Mouse (Mus musculus) intestine, embryonic 16.5 days (tissue): ENCODE measurements around the gene Hist2h4. TPM values are rescaled to one million over a fixed set of nuclear protein-coding genes. Genes with fewer than 3 reads are reported as not detected.

Source experiments
- ATAC-seq: fragments of 200-750 bp; cut with Nextera tagmentation; 2 replicates; pipeline ENCODE4 v1.8.0; 2017; ENCODE audit warnings: moderate TSS enrichment, moderate library complexity
- H3K27ac ChIP-seq: fragments of 300-500 bp; sonication (generic); 2 replicates; pipeline ENCODE4 v1.5.1; 2014; ENCODE audit warnings: mild to moderate bottlenecking, low read length
- H3K27me3 ChIP-seq: fragments of 300-500 bp; sonication (generic); replicated peaks from 2 replicates; pipeline ENCODE4 v1.6.1; 2014; ENCODE audit warnings: low read length, control low read depth, mixed read lengths; ENCODE audit not compliant: control insufficient read depth, insufficient read depth
- H3K36me3 ChIP-seq: fragments of 300-500 bp; sonication (generic); 2 replicates; pipeline ENCODE4 v1.6.1; 2014; ENCODE audit warnings: low read length, control low read depth; ENCODE audit not compliant: control insufficient read depth, insufficient read depth
- H3K4me1 ChIP-seq: fragments of 300-500 bp; sonication (generic); 2 replicates; pipeline ENCODE4 v1.6.1; 2014; ENCODE audit warnings: low read length, control low read depth, mixed read lengths; ENCODE audit not compliant: control insufficient read depth, insufficient read depth
- H3K4me2 ChIP-seq: fragments of 300-500 bp; sonication (generic); 2 replicates; pipeline ENCODE4 v1.6.1; 2014; ENCODE audit warnings: low read depth, low read length, control low read depth
- H3K4me3 ChIP-seq: fragments of 300-500 bp; sonication (generic); 2 replicates; pipeline ENCODE4 v1.5.1; 2014; ENCODE audit warnings: mild to moderate bottlenecking, low read length
- H3K9ac ChIP-seq: fragments of 300-500 bp; sonication (generic); 2 replicates; pipeline ENCODE4 v1.6.1; 2014; ENCODE audit warnings: low read depth, low read length
- H3K9me3 ChIP-seq: fragments of 300-500 bp; sonication (generic); 2 replicates; pipeline ENCODE4 v1.6.1; 2016; ENCODE audit warnings: low read length, control low read depth; ENCODE audit not compliant: control insufficient read depth
- WGBS: fragments of 180-500 bp; shearing (Covaris S2); extraction: QIAGEN DNeasy Blood & Tissue Kit; methylation state at CpG from one replicate; pipeline ENCODE4 v1.1.7; 2014; 5-methylcytosine and 5-hydroxymethylcytosine counted together
- polyA plus RNA-seq: library from polyadenylated mRNA; unstranded; fragments of >200 nt; fragmentation: Nextera tagmentation; extraction: Ambion mirVana; gene quantifications from 2 replicates; pipeline ENCODE4 v1.2.1, GENCODE M21; 2015

Hist2h4 gene
- 5.3 and 5.8 TPM in 2 replicates for polyA plus RNA-seq

GRCm38 (mm10) chr3:96262979-96263550 is at the start of gene Hist2h4:
Gene Hist2h4, minus strand, starts transcription at chr3:96263311.
- H3K4me3 ChIP-seq, result peak within 1 kb of the TSS; percentile 64
- H3K27ac ChIP-seq, result peak within 1 kb of the TSS; percentile 98
- H3K4me2 ChIP-seq, result peak within 1 kb of the TSS; percentile 67
- peak; percentile 87 for ATAC-seq
- peaks cover 17% of the 10 kb centered on the region; the same call in 1 of the 2 replicates for H3K4me1 ChIP-seq
- no peaks in the 10 kb centered on the region for H3K36me3 ChIP-seq
- no peaks in the 10 kb centered on the region for H3K9me3 ChIP-seq
- H3K9ac ChIP-seq, result peak within 1 kb of the TSS; percentile 82
- no peaks in the 10 kb centered on the region for H3K27me3 ChIP-seq
- WGBS, result under 1% methylated on average over 40 of the region's 40 CpGs

GRCm38 (mm10) chr3:96312341-96313098 is 49.4 kb upstream of the Hist2h4 start:
- no peaks in the 10 kb centered on the region for H3K4me1 ChIP-seq
- no peak overlapping the region for H3K4me2 ChIP-seq
- H3K27me3 ChIP-seq, result no peaks in the 10 kb centered on the region
- no peak overlapping the region for H3K27ac ChIP-seq
- H3K9ac ChIP-seq, result no peak overlapping the region
- no peak overlapping the region for H3K4me3 ChIP-seq
- H3K36me3 ChIP-seq, result no peaks in the 10 kb centered on the region
- 57% methylated on average over 8 of the region's 8 CpGs for WGBS
- ATAC-seq, result no peak
- H3K9me3 ChIP-seq, result no peaks in the 10 kb centered on the region

GRCm38 (mm10) chr3:96309441-96309840 is 46.3 kb upstream of the Hist2h4 start:
- no peak overlapping the region for H3K4me2 ChIP-seq
- no peaks in the 10 kb centered on the region for H3K36me3 ChIP-seq
- H3K4me3 ChIP-seq, result no peak overlapping the region
- no peak overlapping the region for H3K27ac ChIP-seq
- 61% methylated on average over 3 of the region's 3 CpGs for WGBS
- no peak overlapping the region for H3K9ac ChIP-seq
- no peak for ATAC-seq
- H3K9me3 ChIP-seq, result no peaks in the 10 kb centered on the region
- H3K27me3 ChIP-seq, result no peaks in the 10 kb centered on the region
- no peaks in the 10 kb centered on the region for H3K4me1 ChIP-seq

- Histone ChIP-seq H3K4me2 (no peak overlapping the region), H3K27me3 (0 out of 2 replicates have a peak, but pooled peaks cover 2% of the 10 kb centered on the region), H3K9ac (no peak overlapping the region), H3K36me3 (no peaks in the 10 kb centered on the region), H3K9me3 (no peaks in the 10 kb centered on the region), H3K4me1 (no peaks in the 10 kb centered on the region), H3K27ac (no peak overlapping the region), H3K4me3 (no peak overlapping the region)
- 74% methylated on average over 9 of the region's 9 CpGs for WGBS
- ATAC-seq, result no peak
These were observed 43.4 kb upstream of the Hist2h4 start for GRCm38 (mm10) chr3:96306506-96306905.

GRCm38 (mm10) chr3:96302076-96302475 is 39.0 kb upstream of the Hist2h4 start:
- no peaks in the 10 kb centered on the region for H3K4me1 ChIP-seq
- no peak overlapping the region for H3K9ac ChIP-seq
- H3K4me2 ChIP-seq, result no peak overlapping the region
- peaks cover 5% of the 10 kb centered on the region; the same call in 1 of the 2 replicates for H3K27me3 ChIP-seq
- H3K36me3 ChIP-seq, result no peaks in the 10 kb centered on the region
- no peak overlapping the region for H3K4me3 ChIP-seq
- no peak for ATAC-seq
- WGBS, result 85% methylated on average over 5 of the region's 5 CpGs
- no peaks in the 10 kb centered on the region for H3K9me3 ChIP-seq
- no peak overlapping the region for H3K27ac ChIP-seq

GRCm38 (mm10) chr3:96300706-96301529 is 37.8 kb upstream of the Hist2h4 start:
- Histone ChIP-seq H3K27me3 (peaks cover 5% of the 10 kb centered on the region; the same call in 1 of the 2 replicates), H3K36me3 (no peaks in the 10 kb centered on the region), H3K4me1 (no peaks in the 10 kb centered on the region), H3K4me2 (peak overlapping the region; percentile 42), H3K27ac (no peak overlapping the region), H3K9me3 (no peaks in the 10 kb centered on the region), H3K4me3 (peak overlapping the region; percentile 28), H3K9ac (peak overlapping the region; percentile 16; the same call in 1 of the 2 replicates)
- WGBS, result 65% methylated on average over 26 of the region's 26 CpGs
- ATAC-seq, result no peak

DNA sequence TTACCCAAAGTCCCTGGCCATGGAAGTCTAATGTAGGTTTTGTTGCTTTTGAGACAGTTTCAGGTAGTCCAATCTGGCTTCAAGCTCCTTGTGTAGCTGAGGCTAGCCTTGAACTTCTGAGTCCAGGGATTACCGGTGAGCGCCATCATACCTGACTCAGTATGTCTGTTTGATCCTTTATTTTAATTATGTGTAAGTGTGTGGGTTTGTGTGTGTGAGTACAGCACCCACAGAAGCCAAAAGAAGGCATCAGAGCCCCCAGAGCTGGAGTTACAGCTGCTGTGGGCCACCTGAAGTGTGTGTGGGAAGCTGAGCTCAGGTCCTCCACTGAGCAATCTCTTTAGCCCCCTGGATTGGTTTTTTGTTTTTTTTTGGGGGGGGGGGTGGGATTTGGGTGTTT is 36.5 kb upstream of the Hist2h4 start:
- H3K9me3 ChIP-seq, result no peaks in the 10 kb centered on the region
- no peak overlapping the region for H3K9ac ChIP-seq
- no peaks in the 10 kb centered on the region for H3K36me3 ChIP-seq
- no peak for ATAC-seq
- no peak overlapping the region for H3K4me3 ChIP-seq
- no peaks in the 10 kb centered on the region for H3K4me1 ChIP-seq
- no peak overlapping the region for H3K27ac ChIP-seq
- H3K27me3 ChIP-seq, result peaks cover 5% of the 10 kb centered on the region; the same call in 1 of the 2 replicates
- WGBS, result 98% methylated on average over 2 of the region's 2 CpGs
- no peak overlapping the region for H3K4me2 ChIP-seq

DNA sequence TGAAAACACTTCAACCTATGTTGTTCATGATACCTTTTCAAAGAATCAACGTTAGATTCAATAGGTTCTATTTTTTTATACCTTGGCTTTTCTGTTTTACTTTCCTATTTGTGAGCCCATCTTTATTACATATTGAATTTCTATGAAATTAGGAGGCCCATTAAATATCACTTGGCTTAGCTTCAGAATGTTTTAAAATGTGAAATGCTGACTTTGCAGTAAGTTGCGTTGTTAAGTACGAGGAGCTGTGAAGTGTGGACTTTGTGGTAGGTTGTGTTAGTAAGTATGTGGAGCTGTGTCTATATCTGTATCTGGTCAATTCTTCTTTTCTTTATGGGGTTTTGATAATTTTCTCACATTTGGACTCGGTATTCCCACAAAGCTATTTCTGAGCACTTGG is 35.2 kb upstream of the Hist2h4 start:
- Histone ChIP-seq H3K9ac (no peak overlapping the region), H3K4me3 (no peak overlapping the region), H3K27me3 (peaks cover 8% of the 10 kb centered on the region; the same call in 1 of the 2 replicates), H3K4me1 (no peaks in the 10 kb centered on the region), H3K9me3 (no peaks in the 10 kb centered on the region), H3K4me2 (no peak overlapping the region), H3K36me3 (no peaks in the 10 kb centered on the region), H3K27ac (no peak overlapping the region)
- 89% methylated on average over 4 of the region's 4 CpGs for WGBS
- no peak for ATAC-seq

GRCm38 (mm10) chr3:96293787-96294186 is 30.7 kb upstream of the Hist2h4 start, which contains the start of gene Fcgr1:
Gene Fcgr1, minus strand, starts transcription at chr3:96293969.
- Histone ChIP-seq H3K4me1 (no peaks in the 10 kb centered on the region), H3K9me3 (no peaks in the 10 kb centered on the region), H3K4me2 (no peak within 1 kb of the TSS), H3K27me3 (peaks cover 3% of the 10 kb centered on the region; the same call in 1 of the 2 replicates), H3K27ac (no peak within 1 kb of the TSS), H3K4me3 (no peak within 1 kb of the TSS), H3K36me3 (no peaks in the 10 kb centered on the region), H3K9ac (no peak within 1 kb of the TSS)
- ATAC-seq, result no peak
- 79% methylated on average over 4 of the region's 4 CpGs for WGBS
